Mouse (Mus musculus): ENCODE data around the gene Rad51b. TPM values are rescaled to one million over a fixed set of nuclear protein-coding genes. Genes with fewer than 3 reads are reported as not detected.

Rad51b gene
- total and polyA plus RNA-seq, 2 experiments from 2014 or later, result 1.1 TPM

GRCm38 (mm10) chr12:79545063-79545462 lies 248.0 kb downstream of the Rad51b start:
- TF ChIP-seq CTCF (IDR thresholded peaks at IDR 0.05; ENCODE audit: low read depth), result no peak
- ATAC-seq (no peak), DNase-seq (ENCODE audit: low spot score) (no peak)
- no peaks in the 10 kb centered on the region for H3K4me1 ChIP-seq (ENCODE audit: insufficient read depth, low read length)
- no peak overlapping the region for H3K4me2 ChIP-seq (ENCODE audit: low read depth, low read length)
- no peaks in the 10 kb centered on the region for H3K9me3 ChIP-seq (ENCODE audit: low read length)
- WGBS, result 86% methylated on average over 3 of the region's 3 CpGs
- no peak overlapping the region for H3K27ac ChIP-seq
- no peak overlapping the region for H3K4me3 ChIP-seq (ENCODE audit: low read length)
- H3K27me3 ChIP-seq (ENCODE audit: insufficient read depth, low read length), result no peaks in the 10 kb centered on the region
- H3K9ac ChIP-seq (replicated peaks; ENCODE audit: low read length), result no peak overlapping the region
- H3K36me3 ChIP-seq (ENCODE audit: insufficient read depth, low read length), result no peaks in the 10 kb centered on the region

- H3K27me3 ChIP-seq (ENCODE audit: insufficient read depth, low read length), result no peaks in the 10 kb centered on the region
- no peak for ATAC-seq
- no peak for DNase-seq (ENCODE audit: low spot score)
- no peak for TF ChIP-seq CTCF (IDR thresholded peaks at IDR 0.05; ENCODE audit: low read depth)
- no peak overlapping the region for H3K9ac ChIP-seq (replicated peaks; ENCODE audit: low read length)
- no peaks in the 10 kb centered on the region for H3K4me1 ChIP-seq (ENCODE audit: insufficient read depth, low read length)
- H3K36me3 ChIP-seq (ENCODE audit: insufficient read depth, low read length), result no peaks in the 10 kb centered on the region
- no peak overlapping the region for H3K4me3 ChIP-seq (ENCODE audit: low read length)
- H3K4me2 ChIP-seq (ENCODE audit: low read depth, low read length), result no peak overlapping the region
- no peaks in the 10 kb centered on the region for H3K9me3 ChIP-seq (ENCODE audit: low read length)
- H3K27ac ChIP-seq, result no peak overlapping the region
- WGBS, result 70% methylated on average over 6 of the region's 6 CpGs
Observed at GRCm38 (mm10) chr12:79547556-79547955, 250.5 kb downstream of the Rad51b start.

DNA sequence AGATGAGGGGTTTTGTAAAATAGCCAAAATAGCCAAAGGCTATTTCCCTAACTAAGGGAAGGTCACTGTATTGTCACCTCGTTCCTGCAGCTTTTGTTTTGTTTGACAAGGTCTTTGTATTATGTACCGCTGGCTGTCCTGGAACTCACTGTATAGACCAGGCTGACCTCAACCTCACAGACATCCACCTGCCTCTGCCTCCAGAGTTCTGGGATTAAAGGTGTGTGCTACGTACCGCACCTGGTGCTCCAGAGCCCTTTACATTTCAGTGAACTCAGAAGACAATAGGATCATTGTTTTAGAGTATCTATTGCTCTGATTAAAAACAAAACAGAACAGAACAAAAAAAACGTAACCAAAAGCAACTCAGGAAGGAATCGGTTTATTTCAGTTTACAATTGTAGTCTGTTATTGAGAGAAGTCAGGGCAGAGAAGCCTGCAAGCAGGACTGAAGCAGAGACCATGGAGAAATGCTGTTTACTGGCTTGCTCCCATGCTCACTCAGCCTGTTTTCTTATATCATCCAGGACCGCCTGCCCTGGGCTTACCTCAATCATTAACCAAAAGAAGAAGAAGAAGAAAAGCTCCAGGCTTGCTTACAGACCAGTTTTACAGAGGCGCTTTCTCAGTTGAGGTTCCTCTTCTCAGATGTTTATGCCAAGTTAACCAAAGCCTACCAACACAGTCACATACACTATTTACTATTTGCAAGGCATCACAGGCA lies 251.7 kb downstream of the Rad51b start:
- Histone ChIP-seq H3K9me3 (ENCODE audit: low read length) (no peaks in the 10 kb centered on the region), H3K36me3 (ENCODE audit: insufficient read depth, low read length) (no peaks in the 10 kb centered on the region), H3K27ac (no peak overlapping the region), H3K4me2 (ENCODE audit: low read depth, low read length) (no peak overlapping the region), H3K4me3 (ENCODE audit: low read length) (no peak overlapping the region), H3K27me3 (ENCODE audit: insufficient read depth, low read length) (no peaks in the 10 kb centered on the region), H3K9ac (replicated peaks; ENCODE audit: low read length) (no peak overlapping the region), H3K4me1 (ENCODE audit: insufficient read depth, low read length) (no peaks in the 10 kb centered on the region)
- 72% methylated on average over 8 of the region's 8 CpGs for WGBS
- TF ChIP-seq CTCF (IDR thresholded peaks at IDR 0.05; ENCODE audit: low read depth), result no peak
- no peak for ATAC-seq
- no peak for DNase-seq (ENCODE audit: low spot score)

GRCm38 (mm10) chr12:79550049-79550682 lies 253.1 kb downstream of the Rad51b start:
- Histone ChIP-seq H3K27me3 (ENCODE audit: insufficient read depth, low read length) (no peaks in the 10 kb centered on the region), H3K27ac (no peak overlapping the region), H3K4me1 (ENCODE audit: insufficient read depth, low read length) (no peaks in the 10 kb centered on the region), H3K9ac (replicated peaks; ENCODE audit: low read length) (no peak overlapping the region), H3K4me3 (ENCODE audit: low read length) (no peak overlapping the region), H3K36me3 (ENCODE audit: insufficient read depth, low read length) (no peaks in the 10 kb centered on the region), H3K9me3 (ENCODE audit: low read length) (no peaks in the 10 kb centered on the region), H3K4me2 (ENCODE audit: low read depth, low read length) (no peak overlapping the region)
- 92% methylated on average over 7 of the region's 7 CpGs for WGBS
- no peak for TF ChIP-seq CTCF (IDR thresholded peaks at IDR 0.05; ENCODE audit: low read depth)
- ATAC-seq (no peak), DNase-seq (ENCODE audit: low spot score) (no peak)

DNA sequence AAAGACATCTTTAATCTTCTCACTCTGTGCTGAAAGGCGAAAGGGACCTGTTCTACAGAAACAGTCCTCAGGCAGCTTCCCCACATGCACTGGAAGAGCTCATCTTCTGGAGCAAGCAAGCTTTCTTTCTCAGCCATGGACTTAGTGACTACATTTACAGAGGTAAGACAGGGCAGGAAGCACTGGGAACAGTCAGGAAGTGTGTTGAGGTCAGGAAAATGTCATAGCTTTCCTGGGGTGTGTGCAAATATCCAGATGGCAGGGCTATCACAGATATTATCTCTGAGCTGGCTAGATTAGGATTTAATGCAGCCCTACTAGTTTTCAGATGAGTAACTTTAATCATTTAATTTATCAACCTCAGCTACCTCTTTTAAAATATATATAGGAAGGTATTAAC lies 254.2 kb downstream of the Rad51b start:
- ATAC-seq (no peak), DNase-seq (ENCODE audit: low spot score) (no peak)
- no peaks in the 10 kb centered on the region for H3K4me1 ChIP-seq (ENCODE audit: insufficient read depth, low read length)
- H3K9ac ChIP-seq (replicated peaks; ENCODE audit: low read length), result no peak overlapping the region
- TF ChIP-seq CTCF (IDR thresholded peaks at IDR 0.05; ENCODE audit: low read depth), result no peak
- no peaks in the 10 kb centered on the region for H3K27me3 ChIP-seq (ENCODE audit: insufficient read depth, low read length)
- H3K4me3 ChIP-seq (ENCODE audit: low read length), result no peak overlapping the region
- no peak overlapping the region for H3K27ac ChIP-seq
- no peaks in the 10 kb centered on the region for H3K36me3 ChIP-seq (ENCODE audit: insufficient read depth, low read length)
- no peaks in the 10 kb centered on the region for H3K9me3 ChIP-seq (ENCODE audit: low read length)
- WGBS, result 86% methylated on average over 1 of the region's 1 CpGs
- H3K4me2 ChIP-seq (ENCODE audit: low read depth, low read length), result no peak overlapping the region

GRCm38 (mm10) chr12:79553056-79553455 lies 256.0 kb downstream of the Rad51b start:
- H3K9ac ChIP-seq (replicated peaks; ENCODE audit: low read length), result no peak overlapping the region
- H3K9me3 ChIP-seq (ENCODE audit: low read length), result no peaks in the 10 kb centered on the region
- H3K36me3 ChIP-seq (ENCODE audit: insufficient read depth, low read length), result no peaks in the 10 kb centered on the region
- no peaks in the 10 kb centered on the region for H3K27me3 ChIP-seq (ENCODE audit: insufficient read depth, low read length)
- TF ChIP-seq CTCF (IDR thresholded peaks at IDR 0.05; ENCODE audit: low read depth), result no peak
- no peaks in the 10 kb centered on the region for H3K4me1 ChIP-seq (ENCODE audit: insufficient read depth, low read length)
- no peak overlapping the region for H3K4me2 ChIP-seq (ENCODE audit: low read depth, low read length)
- no peak for ATAC-seq
- H3K4me3 ChIP-seq (ENCODE audit: low read length), result no peak overlapping the region
- DNase-seq (ENCODE audit: low spot score), result no peak
- no peak overlapping the region for H3K27ac ChIP-seq

DNA sequence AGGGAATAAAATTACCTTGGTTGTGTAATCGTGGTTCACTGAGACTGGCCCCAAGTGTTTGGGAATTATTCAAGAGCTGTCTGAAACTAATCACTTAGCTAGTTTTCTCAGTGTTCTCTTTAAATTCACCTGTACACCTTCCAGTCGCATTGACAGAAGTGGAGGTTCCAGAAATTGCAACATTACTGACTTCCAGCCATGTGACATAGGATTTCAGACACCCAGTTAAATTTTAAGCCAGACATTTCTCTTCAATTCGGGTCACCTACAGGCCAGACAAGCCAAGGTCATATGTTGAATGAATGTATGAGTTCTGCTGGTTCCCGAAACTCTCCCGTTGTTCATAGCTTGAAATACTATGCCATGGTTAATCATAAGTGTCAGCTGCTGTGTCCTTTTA lies 260.8 kb downstream of the Rad51b start:
- no peak for TF ChIP-seq CTCF (IDR thresholded peaks at IDR 0.05; ENCODE audit: low read depth)
- no peaks in the 10 kb centered on the region for H3K9me3 ChIP-seq (ENCODE audit: low read length)
- WGBS, result 85% methylated on average over 5 of the region's 5 CpGs
- no peak overlapping the region for H3K4me3 ChIP-seq (ENCODE audit: low read length)
- no peak overlapping the region for H3K4me2 ChIP-seq (ENCODE audit: low read depth, low read length)
- no peak overlapping the region for H3K27ac ChIP-seq
- no peaks in the 10 kb centered on the region for H3K27me3 ChIP-seq (ENCODE audit: insufficient read depth, low read length)
- no peaks in the 10 kb centered on the region for H3K36me3 ChIP-seq (ENCODE audit: insufficient read depth, low read length)
- ATAC-seq (no peak), DNase-seq (ENCODE audit: low spot score) (no peak)
- H3K9ac ChIP-seq (replicated peaks; ENCODE audit: low read length), result no peak overlapping the region
- no peaks in the 10 kb centered on the region for H3K4me1 ChIP-seq (ENCODE audit: insufficient read depth, low read length)
